Mouse (Mus musculus) liver, adult (tissue): ENCODE data around the gene Peli3.

Experiments used
- GATA4 ChIP-seq: IDR thresholded peaks from 2 replicates; pipeline ENCODE4 v1.6.1; 2014; ENCODE audit warnings: mild to moderate bottlenecking, low read length; ENCODE audit not compliant: insufficient replicate concordance

Peli3 gene

GRCm38 (mm10) chr19:4927904-4928531, 14.9 kb downstream of the Peli3 start, which contains the start of gene Dpp3:
TSS of gene Dpp3 (minus strand) at chr19:4928287.
- TF ChIP-seq GATA4: no peak

GRCm38 (mm10) chr19:4925121-4925860, 17.6 kb downstream of the Peli3 start:
- no peak for TF ChIP-seq GATA4

- no peak for TF ChIP-seq GATA4
These were observed 23.3 kb downstream of the Peli3 start for GRCm38 (mm10) chr19:4919652-4920051.

GRCm38 (mm10) chr19:4916827-4917226, 26.1 kb downstream of the Peli3 start:
- TF ChIP-seq GATA4: no peak

- no peak for TF ChIP-seq GATA4
These were observed 26.9 kb downstream of the Peli3 start for GRCm38 (mm10) chr19:4915924-4916603.

- no peak for TF ChIP-seq GATA4
These were observed 33.6 kb downstream of the Peli3 start for GRCm38 (mm10) chr19:4909376-4909775.

- TF ChIP-seq GATA4: no peak
These were observed 34.8 kb downstream of the Peli3 start for GRCm38 (mm10) chr19:4908107-4908506.

- no peak for TF ChIP-seq GATA4
These were observed 36.7 kb downstream of the Peli3 start, which contains the start of gene Bbs1 for GRCm38 (mm10) chr19:4905979-4906794. TSS of gene Bbs1 (minus strand) at chr19:4906628.

GRCm38 (mm10) chr19:4899888-4900287, 43.0 kb downstream of the Peli3 start:
- TF ChIP-seq GATA4: no peak

GRCm38 (mm10) chr19:4898972-4899371, 44.0 kb downstream of the Peli3 start:
- no peak for TF ChIP-seq GATA4

GRCm38 (mm10) chr19:4896780-4897520, 46.0 kb downstream of the Peli3 start:
- no peak for TF ChIP-seq GATA4

- no peak for TF ChIP-seq GATA4
These were observed 51.1 kb downstream of the Peli3 start for GRCm38 (mm10) chr19:4891798-4892197.

GRCm38 (mm10) chr19:4889791-4890190, 53.1 kb downstream of the Peli3 start:
- TF ChIP-seq GATA4: no peak

- no peak for TF ChIP-seq GATA4
These were observed 59.0 kb downstream of the Peli3 start for GRCm38 (mm10) chr19:4883961-4884360.
